Mouse (Mus musculus) hindbrain, embryonic 14.5 days (tissue): ENCODE data around the gene Aif1l. TPM values are rescaled to one million over a fixed set of nuclear protein-coding genes. Genes with fewer than 3 reads are reported as not detected.

Experiments used
- ATAC-seq: fragments of 200-750 bp; cut with Nextera tagmentation; 2 replicates; pipeline ENCODE4 v1.8.0; 2017; ENCODE audit warnings: moderate number of reproducible peaks, mild to moderate bottlenecking, moderate TSS enrichment, moderate library complexity; ENCODE audit not compliant: low FRiP score
- DNase-seq: peaks from one replicate; pipeline ENCODE4 v3.0.0-alpha.2; 2015; ENCODE audit warnings: low spot score
- H3K27ac ChIP-seq: fragments of 300-500 bp; sonication (generic); 2 replicates; pipeline ENCODE4 v1.5.1; 2014; ENCODE audit warnings: mild to moderate bottlenecking, moderate library complexity
- H3K27me3 ChIP-seq: fragments of 300-500 bp; sonication (generic); 2 replicates; pipeline ENCODE4 v1.6.1; 2014; ENCODE audit warnings: mild to moderate bottlenecking, low read length, mixed read lengths; ENCODE audit not compliant: control insufficient read depth, insufficient read depth
- H3K36me3 ChIP-seq: fragments of 300-500 bp; sonication (generic); replicated peaks from 2 replicates; pipeline ENCODE4 v1.6.1; 2014; ENCODE audit not compliant: control insufficient read depth, insufficient read depth
- H3K4me1 ChIP-seq: fragments of 300-500 bp; sonication (generic); replicated peaks from 2 replicates; pipeline ENCODE4 v1.6.1; 2014; ENCODE audit warnings: antibody characterized with exemption, low read length, mixed read lengths; ENCODE audit not compliant: control insufficient read depth, insufficient read depth
- H3K4me2 ChIP-seq: fragments of 300-500 bp; sonication (generic); replicated peaks from 2 replicates; pipeline ENCODE4 v1.6.1; 2014; ENCODE audit warnings: mild to moderate bottlenecking, moderate library complexity
- H3K4me3 ChIP-seq: fragments of 300-500 bp; sonication (generic); replicated peaks from 2 replicates; pipeline ENCODE4 v1.5.1; 2014; ENCODE audit warnings: mild to moderate bottlenecking, low read length
- H3K9ac ChIP-seq: fragments of 300-500 bp; sonication (generic); 2 replicates; pipeline ENCODE4 v1.6.1; 2014
- H3K9me3 ChIP-seq: fragments of 300-500 bp; sonication (generic); 2 replicates; pipeline ENCODE4 v1.6.1; 2016; ENCODE audit warnings: low read length; ENCODE audit not compliant: control insufficient read depth
- WGBS: fragments of 180-500 bp; shearing (Covaris S2); extraction: QIAGEN DNeasy Blood & Tissue Kit; methylation state at CpG from one replicate; pipeline ENCODE4 v1.1.7; 2014; 5-methylcytosine and 5-hydroxymethylcytosine counted together
- polyA plus RNA-seq: library from polyadenylated mRNA; unstranded; fragments of >200 nt; fragmentation: Nextera tagmentation; extraction: Ambion mirVana; gene quantifications from 2 replicates; pipeline ENCODE4 v1.2.1, GENCODE M21; 2014

The Aif1l gene
- polyA plus RNA-seq, 1 experiment from 2014 or later, result 22.8 TPM

DNA sequence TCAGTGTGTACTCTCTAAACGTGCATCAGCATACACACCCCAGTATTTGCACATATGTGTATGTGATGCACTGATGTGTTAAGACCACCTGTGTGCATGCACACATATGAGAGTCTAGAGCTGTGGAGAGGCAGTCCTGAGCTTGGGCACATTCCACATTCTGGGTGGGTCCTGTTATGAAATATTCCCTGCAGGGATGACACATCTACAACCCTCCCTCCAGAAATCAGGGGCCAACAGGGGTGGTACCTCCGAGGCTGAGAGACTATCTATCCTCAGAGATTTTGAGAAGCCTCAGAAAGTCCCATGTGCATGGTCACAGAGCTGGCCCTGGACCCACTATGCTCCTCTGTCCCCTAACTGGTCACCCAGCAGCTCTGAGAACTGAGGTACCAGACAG lies 4.4 kb upstream of the Aif1l start:
- 77% methylated on average over 2 of the region's 2 CpGs for WGBS
- peaks cover 7% of the 10 kb centered on the region; the same call in 1 of the 2 replicates for H3K27me3 ChIP-seq
- peaks cover 4% of the 10 kb centered on the region for H3K4me1 ChIP-seq
- no peak overlapping the region for H3K27ac ChIP-seq
- H3K4me2 ChIP-seq, result no peak overlapping the region
- DNase-seq (no peak), ATAC-seq (no peak)
- no peaks in the 10 kb centered on the region for H3K36me3 ChIP-seq
- no peak overlapping the region for H3K9ac ChIP-seq
- H3K9me3 ChIP-seq, result no peaks in the 10 kb centered on the region
- H3K4me3 ChIP-seq, result no peak overlapping the region

DNA sequence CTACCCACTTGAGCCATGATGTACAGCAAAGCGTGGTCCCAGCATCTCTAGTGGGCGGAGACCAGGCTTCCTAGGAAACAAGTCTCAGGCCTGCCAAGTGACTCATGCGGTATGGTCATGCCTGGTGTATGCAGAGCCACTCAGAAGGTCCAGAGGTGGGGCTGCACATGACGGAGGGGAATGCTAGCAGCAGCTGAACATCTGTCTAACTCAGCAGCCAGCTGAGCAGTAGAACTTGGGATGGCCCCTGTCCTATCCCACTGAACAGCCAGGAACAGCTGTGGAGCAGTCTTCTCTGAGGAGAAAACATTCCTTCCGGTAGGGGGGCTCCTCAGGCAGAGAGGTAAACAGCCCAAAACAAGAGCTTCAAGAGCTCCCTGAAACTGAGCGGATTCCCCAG lies 1.5 kb upstream of the Aif1l start:
- H3K36me3 ChIP-seq, result no peaks in the 10 kb centered on the region
- 72% methylated on average over 6 of the region's 6 CpGs for WGBS
- no peak for DNase-seq

DNA sequence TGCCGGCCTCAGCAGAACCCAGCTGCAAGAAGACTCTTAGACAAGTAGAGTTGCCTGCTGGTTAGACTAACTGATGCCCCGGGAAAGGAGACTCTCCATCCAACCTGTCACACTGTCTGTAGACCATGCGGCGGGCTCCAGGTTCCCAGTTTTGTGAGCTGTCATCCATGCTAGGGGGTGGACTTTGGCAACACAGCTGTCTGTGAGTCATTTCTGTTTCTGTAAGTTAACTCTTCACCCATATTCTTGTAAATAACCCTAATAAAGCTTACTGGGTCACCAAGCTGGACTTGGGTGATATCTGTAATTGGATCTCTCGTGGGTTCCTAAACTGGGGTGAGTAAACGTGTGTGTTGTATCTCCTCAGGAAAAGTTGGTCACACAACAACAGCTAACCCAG lies 1.1 kb upstream of the Aif1l start:
- Histone ChIP-seq H3K4me2 (no peak overlapping the region), H3K36me3 (no peaks in the 10 kb centered on the region), H3K27me3 (peaks cover 9% of the 10 kb centered on the region; the same call in 1 of the 2 replicates), H3K4me1 (peaks cover 20% of the 10 kb centered on the region), H3K27ac (no peak overlapping the region), H3K4me3 (no peak overlapping the region), H3K9me3 (no peaks in the 10 kb centered on the region), H3K9ac (no peak overlapping the region)
- WGBS, result 77% methylated on average over 6 of the region's 6 CpGs
- ATAC-seq (no peak), DNase-seq (no peak)

More for the DNA sequence above, 1.5 kb upstream of the Aif1l start:
- Histone ChIP-seq H3K9ac (no peak overlapping the region), H3K27ac (no peak overlapping the region), H3K4me3 (no peak overlapping the region), H3K9me3 (no peaks in the 10 kb centered on the region), H3K27me3 (peaks cover 9% of the 10 kb centered on the region; the same call in 1 of the 2 replicates), H3K4me1 (peaks cover 20% of the 10 kb centered on the region), H3K4me2 (no peak overlapping the region)
- no peak for ATAC-seq

DNA sequence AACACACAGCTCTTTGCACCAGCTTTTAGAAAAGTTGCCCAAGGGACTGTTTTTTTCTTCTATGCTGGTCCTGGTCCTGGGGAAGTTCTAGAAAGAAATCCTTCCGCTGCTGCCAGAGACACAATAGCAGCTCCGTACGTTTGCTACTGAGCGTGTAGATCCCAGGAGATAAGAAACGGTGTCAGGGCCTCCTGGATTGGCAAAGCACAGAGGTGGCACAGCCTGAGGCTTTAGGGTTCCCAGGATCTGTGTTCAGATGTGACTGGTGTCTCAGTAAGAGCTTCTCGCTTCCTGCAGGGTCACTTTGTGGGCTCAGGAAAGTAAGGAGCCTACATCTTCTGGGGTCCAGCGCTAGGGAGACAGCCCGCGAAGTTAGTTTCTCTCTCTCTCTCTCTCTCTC lies 1.0 kb downstream of the Aif1l start:
- Histone ChIP-seq H3K9me3 (no peaks in the 10 kb centered on the region), H3K36me3 (no peaks in the 10 kb centered on the region), H3K4me2 (peak overlapping the region; percentile 98), H3K9ac (peak overlapping the region; percentile 70), H3K27me3 (peaks cover 9% of the 10 kb centered on the region; the same call in 1 of the 2 replicates), H3K4me3 (peak overlapping the region; percentile 72), H3K27ac (no peak overlapping the region), H3K4me1 (peaks cover 20% of the 10 kb centered on the region)
- DNase-seq, result no peak
- WGBS, result 23% methylated on average over 9 of the region's 9 CpGs
- no peak for ATAC-seq

DNA sequence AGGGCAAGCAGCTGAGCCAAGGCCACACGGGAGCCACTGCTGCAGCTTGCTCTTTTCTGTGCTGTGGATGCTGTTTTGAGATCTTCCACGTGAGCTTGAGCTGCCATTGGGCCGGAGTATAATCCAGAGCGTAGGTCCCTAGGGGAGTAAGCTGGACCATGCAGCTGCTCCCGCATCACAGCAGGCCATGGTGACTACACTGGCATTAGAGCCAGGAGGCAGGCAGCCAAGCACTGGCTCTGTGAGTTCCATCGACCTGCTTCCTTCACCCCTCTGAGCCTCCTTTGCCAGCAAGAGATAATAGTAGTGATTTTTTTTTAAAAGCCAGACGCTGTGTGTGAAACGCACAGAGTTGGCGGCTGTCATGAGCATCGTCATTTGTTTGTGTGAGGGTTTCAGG lies 2.3 kb downstream of the Aif1l start:
- Histone ChIP-seq H3K27me3 (peaks cover 9% of the 10 kb centered on the region; the same call in 1 of the 2 replicates), H3K4me1 (peaks cover 20% of the 10 kb centered on the region), H3K4me3 (no peak overlapping the region), H3K9me3 (no peaks in the 10 kb centered on the region), H3K4me2 (peak overlapping the region; percentile 98; the same call in 1 of the 2 replicates), H3K27ac (no peak overlapping the region), H3K9ac (no peak overlapping the region), H3K36me3 (no peaks in the 10 kb centered on the region)
- ATAC-seq (no peak), DNase-seq (no peak)
- 73% methylated on average over 10 of the region's 10 CpGs for WGBS

GRCm38 (mm10) chr2:31952725-31953124 lies 2.8 kb downstream of the Aif1l start:
- no peak overlapping the region for H3K27ac ChIP-seq
- no peak overlapping the region for H3K4me3 ChIP-seq
- peaks cover 20% of the 10 kb centered on the region for H3K4me1 ChIP-seq
- no peak overlapping the region for H3K9ac ChIP-seq
- no peak for DNase-seq
- ATAC-seq, result no peak
- H3K36me3 ChIP-seq, result no peaks in the 10 kb centered on the region
- peaks cover 9% of the 10 kb centered on the region; the same call in 1 of the 2 replicates for H3K27me3 ChIP-seq
- no peaks in the 10 kb centered on the region for H3K9me3 ChIP-seq
- H3K4me2 ChIP-seq, result 0 out of 2 replicates have a peak overlapping the region, but pooled peaks have one; percentile 15
- 78% methylated on average over 3 of the region's 3 CpGs for WGBS

DNA sequence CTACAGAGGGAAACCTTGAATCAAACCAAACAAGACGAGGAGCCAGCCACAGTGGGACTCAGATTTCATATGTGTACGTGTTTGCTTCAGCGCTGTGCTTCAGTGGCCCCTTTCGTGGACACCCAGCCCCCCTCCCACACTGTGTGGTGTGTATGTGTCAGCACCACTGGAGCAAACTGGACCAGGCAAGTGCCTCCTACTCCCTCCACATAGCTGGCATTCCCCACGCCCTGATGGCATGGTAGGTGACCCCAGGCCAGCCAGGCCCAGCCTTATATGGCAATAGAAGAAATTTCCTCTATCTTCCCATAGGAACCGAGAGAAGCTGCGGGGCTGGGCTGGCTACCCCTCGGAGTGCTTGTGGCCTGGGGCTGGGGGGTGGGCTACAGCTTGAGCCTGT lies 3.7 kb downstream of the Aif1l start:
- Histone ChIP-seq H3K4me1 (peaks cover 20% of the 10 kb centered on the region), H3K9ac (no peak overlapping the region), H3K9me3 (no peaks in the 10 kb centered on the region), H3K36me3 (no peaks in the 10 kb centered on the region; the same call in 1 of the 2 replicates), H3K4me2 (no peak overlapping the region), H3K27me3 (peaks cover 9% of the 10 kb centered on the region; the same call in 1 of the 2 replicates), H3K27ac (no peak overlapping the region), H3K4me3 (no peak overlapping the region)
- WGBS, result 88% methylated on average over 8 of the region's 8 CpGs
- ATAC-seq (no peak), DNase-seq (no peak)

DNA sequence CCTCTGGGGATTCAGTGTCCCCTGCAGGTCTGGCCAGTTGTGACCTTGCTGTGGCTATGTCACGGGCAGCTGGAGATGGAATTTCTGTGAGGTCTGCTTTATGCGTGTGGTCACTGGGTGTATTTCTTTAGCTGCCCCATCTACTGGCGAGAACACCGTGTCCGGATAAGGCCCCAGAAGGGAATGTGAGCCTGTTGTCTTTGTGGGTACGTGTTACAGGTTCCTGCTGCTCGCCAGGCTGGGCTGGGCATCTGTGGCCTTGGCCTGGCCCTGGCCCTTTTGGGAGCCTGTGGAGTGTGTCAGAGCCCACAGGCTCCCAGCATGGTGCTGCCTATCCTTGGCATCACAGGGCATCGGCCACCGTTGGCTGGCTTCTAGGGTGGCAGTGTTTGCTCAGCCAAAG lies 4.8 kb downstream of the Aif1l start:
- Histone ChIP-seq H3K9ac (no peak overlapping the region), H3K4me2 (no peak overlapping the region), H3K27me3 (peaks cover 4% of the 10 kb centered on the region; the same call in 1 of the 2 replicates), H3K27ac (no peak overlapping the region), H3K4me3 (no peak overlapping the region), H3K4me1 (peaks cover 20% of the 10 kb centered on the region), H3K9me3 (no peaks in the 10 kb centered on the region), H3K36me3 (no peaks in the 10 kb centered on the region; the same call in 1 of the 2 replicates)
- ATAC-seq (no peak), DNase-seq (no peak)
- WGBS, result 87% methylated on average over 9 of the region's 9 CpGs

DNA sequence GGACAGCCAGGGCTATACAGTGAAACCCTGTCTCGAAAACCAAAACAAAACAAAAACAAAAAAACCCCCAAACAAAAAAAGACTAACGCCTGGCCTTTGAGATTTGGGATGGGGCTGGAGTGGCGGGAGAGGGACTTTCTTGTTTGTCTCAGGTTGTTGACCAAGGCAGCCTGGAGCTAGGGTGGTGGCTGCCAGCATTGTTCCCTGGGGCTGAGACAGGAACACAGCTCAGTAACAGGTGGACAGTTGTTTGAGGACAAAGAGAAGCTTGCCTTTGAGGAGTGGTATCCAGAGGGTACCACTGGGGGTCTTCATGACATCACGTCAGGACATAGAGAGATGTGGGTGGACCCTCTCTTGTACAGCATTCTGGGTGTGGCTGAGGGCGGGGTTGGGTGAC lies 5.7 kb downstream of the Aif1l start:
- Histone ChIP-seq H3K9ac (no peak overlapping the region), H3K36me3 (no peaks in the 10 kb centered on the region; the same call in 1 of the 2 replicates), H3K27ac (no peak overlapping the region), H3K9me3 (no peaks in the 10 kb centered on the region), H3K4me2 (no peak overlapping the region), H3K27me3 (peaks cover 2% of the 10 kb centered on the region; the same call in 1 of the 2 replicates), H3K4me1 (peaks cover 15% of the 10 kb centered on the region), H3K4me3 (no peak overlapping the region)
- ATAC-seq (no peak), DNase-seq (no peak)
- WGBS, result 82% methylated on average over 5 of the region's 5 CpGs

GRCm38 (mm10) chr2:31957211-31957610 lies 7.3 kb downstream of the Aif1l start:
- WGBS, result 95% methylated on average over 10 of the region's 10 CpGs

More at GRCm38 (mm10) chr2:31957211-31957610, 7.3 kb downstream of the Aif1l start:
- H3K27me3 ChIP-seq, result no peaks in the 10 kb centered on the region
- no peak overlapping the region for H3K4me3 ChIP-seq
- no peak overlapping the region for H3K27ac ChIP-seq
- no peak for ATAC-seq
- H3K4me2 ChIP-seq, result no peak overlapping the region
- no peaks in the 10 kb centered on the region for H3K9me3 ChIP-seq
- peaks cover 11% of the 10 kb centered on the region; the same call in 1 of the 2 replicates for H3K4me1 ChIP-seq
- no peak for DNase-seq
- no peak overlapping the region for H3K9ac ChIP-seq
- no peaks in the 10 kb centered on the region; the same call in 1 of the 2 replicates for H3K36me3 ChIP-seq
